Mouse (Mus musculus) E14TG2a.4 (cell line): ENCODE data around the gene Hdac10.

Experiments
- H3K27me3 ChIP-seq: 2 replicates; pipeline ENCODE4 v1.6.1; 2014; ENCODE audit warnings: low read length, control low read depth; ENCODE audit not compliant: insufficient read depth
- H3K36me3 ChIP-seq: 2 replicates; pipeline ENCODE4 v1.6.1; 2014; ENCODE audit warnings: low read length, control low read depth; ENCODE audit not compliant: insufficient read depth
- H3K4me1 ChIP-seq: replicated peaks from 2 replicates; pipeline ENCODE4 v1.6.1; 2014; ENCODE audit warnings: low read depth, low read length, control low read depth
- H3K4me3 ChIP-seq: replicated peaks from 2 replicates; pipeline ENCODE4 v1.5.1; 2014; ENCODE audit warnings: mild to moderate bottlenecking, low read length
- H3K9me3 ChIP-seq: 2 replicates; pipeline ENCODE4 v1.6.1; 2014; ENCODE audit warnings: low read length, control low read depth
- CTCF ChIP-seq: conservative IDR thresholded peaks from 2 replicates; pipeline ENCODE4 v1.5.1; 2014; ENCODE audit warnings: low read length
- NANOG ChIP-seq: IDR thresholded peaks from 2 replicates; pipeline ENCODE4 v1.6.1; 2014; ENCODE audit warnings: borderline replicate concordance, low read length, mixed read lengths
- POU5F1 ChIP-seq: IDR thresholded peaks from 2 replicates; pipeline ENCODE4 v1.6.1; 2014; ENCODE audit warnings: low read length, borderline replicate concordance

Hdac10 gene

GRCm38 (mm10) chr15:89172276-89172935, 43.9 kb upstream of the Hdac10 start:
- TF ChIP-seq CTCF: no peak
- no peak for TF ChIP-seq POU5F1
- TF ChIP-seq NANOG: no peak
- H3K4me1 ChIP-seq: peaks cover 100% of the 10 kb centered on the region
- H3K9me3 ChIP-seq: no peaks in the 10 kb centered on the region
- peaks cover 24% of the 10 kb centered on the region for H3K27me3 ChIP-seq
- peaks cover 49% of the 10 kb centered on the region for H3K36me3 ChIP-seq
- peak overlapping the region; percentile 81 for H3K4me3 ChIP-seq

- Histone ChIP-seq H3K4me1 (peaks cover 100% of the 10 kb centered on the region), H3K27me3 (peaks cover 24% of the 10 kb centered on the region), H3K9me3 (no peaks in the 10 kb centered on the region), H3K4me3 (0 out of 2 replicates have a peak overlapping the region, but pooled peaks have one; percentile 13), H3K36me3 (peaks cover 58% of the 10 kb centered on the region)
- TF ChIP-seq NANOG (no peak), CTCF (no peak), POU5F1 (no peak)
Observed at GRCm38 (mm10) chr15:89171526-89172051, 43.1 kb upstream of the Hdac10 start.

GRCm38 (mm10) chr15:89170102-89170501, 41.6 kb upstream of the Hdac10 start:
- TF ChIP-seq CTCF (no peak), NANOG (no peak), POU5F1 (no peak)
- Histone ChIP-seq H3K27me3 (peaks cover 24% of the 10 kb centered on the region), H3K9me3 (no peaks in the 10 kb centered on the region), H3K4me3 (peak overlapping the region; percentile 60; the same call in 1 of the 2 replicates), H3K4me1 (peaks cover 98% of the 10 kb centered on the region), H3K36me3 (peaks cover 68% of the 10 kb centered on the region)

- H3K4me3 ChIP-seq: peak overlapping the region; percentile 60
- H3K4me1 ChIP-seq: peaks cover 96% of the 10 kb centered on the region
- no peak for TF ChIP-seq POU5F1
- no peak for TF ChIP-seq NANOG
- TF ChIP-seq CTCF: no peak
- H3K9me3 ChIP-seq: no peaks in the 10 kb centered on the region
- peaks cover 73% of the 10 kb centered on the region for H3K36me3 ChIP-seq
- peaks cover 20% of the 10 kb centered on the region for H3K27me3 ChIP-seq
Observed at GRCm38 (mm10) chr15:89169431-89169830, 40.9 kb upstream of the Hdac10 start.

GRCm38 (mm10) chr15:89168922-89169321, 40.4 kb upstream of the Hdac10 start:
- TF ChIP-seq NANOG: no peak
- no peak for TF ChIP-seq CTCF
- TF ChIP-seq POU5F1: no peak
- no peaks in the 10 kb centered on the region for H3K9me3 ChIP-seq
- peaks cover 90% of the 10 kb centered on the region for H3K4me1 ChIP-seq
- H3K27me3 ChIP-seq: peaks cover 18% of the 10 kb centered on the region
- H3K36me3 ChIP-seq: peaks cover 78% of the 10 kb centered on the region
- peak overlapping the region; percentile 60 for H3K4me3 ChIP-seq

- Histone ChIP-seq H3K27me3 (no peaks in the 10 kb centered on the region), H3K36me3 (peaks cover 99% of the 10 kb centered on the region), H3K4me3 (peak overlapping the region; percentile 27), H3K9me3 (no peaks in the 10 kb centered on the region), H3K4me1 (peaks cover 77% of the 10 kb centered on the region)
- TF ChIP-seq POU5F1: no peak
- TF ChIP-seq NANOG: no peak
- no peak for TF ChIP-seq CTCF
Observed at GRCm38 (mm10) chr15:89165478-89165877, 37.0 kb upstream of the Hdac10 start.

GRCm38 (mm10) chr15:89161397-89161796, 32.9 kb upstream of the Hdac10 start:
- Histone ChIP-seq H3K36me3 (peaks cover 99% of the 10 kb centered on the region), H3K4me1 (peaks cover 76% of the 10 kb centered on the region), H3K27me3 (no peaks in the 10 kb centered on the region), H3K9me3 (no peaks in the 10 kb centered on the region), H3K4me3 (no peak overlapping the region; the same call in 1 of the 2 replicates)
- no peak for TF ChIP-seq POU5F1
- TF ChIP-seq CTCF: no peak
- no peak for TF ChIP-seq NANOG

GRCm38 (mm10) chr15:89158516-89158915, 30.0 kb upstream of the Hdac10 start:
- H3K36me3 ChIP-seq: peaks cover 99% of the 10 kb centered on the region
- H3K4me1 ChIP-seq: peaks cover 89% of the 10 kb centered on the region
- no peaks in the 10 kb centered on the region for H3K9me3 ChIP-seq
- H3K4me3 ChIP-seq: 0 out of 2 replicates have a peak overlapping the region, but pooled peaks have one; percentile 17
- TF ChIP-seq CTCF (no peak), NANOG (no peak), POU5F1 (no peak)
- no peaks in the 10 kb centered on the region for H3K27me3 ChIP-seq
